Mouse (Mus musculus) activated CD4-positive, CD25-positive, alpha-beta regulatory T cell, adult 4 months (primary cell): ENCODE measurements around the gene Vsig10. TPM values are rescaled to one million over a fixed set of nuclear protein-coding genes. Genes with fewer than 3 reads are reported as not detected.
A peak's percentile ranks its signal among the peaks of the same experiment; 100 is the strongest.
"Not testable (repeated sequence)": the region's sequence is repeated elsewhere in the genome, so short reads cannot be mapped to it uniquely, and the experiment has no call there.

Experiments
- ATAC-seq: one replicate; pipeline ENCODE4 v1.8.0; 2017
- polyA plus RNA-seq, 2 experiments: library from polyadenylated mRNA; unstranded; fragments of 100-300 nt; shearing (Covaris generic); gene quantifications; one replicate each; pipeline ENCODE4 v1.2.1; 2017

Vsig10 gene
- polyA plus RNA-seq, 2 experiments from 2014 or later = 3.9 to 6.7 TPM

GRCm38 (mm10) chr5:117356365-117357128 lies 37.7 kb downstream of the Vsig10 start:
- no peak for ATAC-seq

DNA sequence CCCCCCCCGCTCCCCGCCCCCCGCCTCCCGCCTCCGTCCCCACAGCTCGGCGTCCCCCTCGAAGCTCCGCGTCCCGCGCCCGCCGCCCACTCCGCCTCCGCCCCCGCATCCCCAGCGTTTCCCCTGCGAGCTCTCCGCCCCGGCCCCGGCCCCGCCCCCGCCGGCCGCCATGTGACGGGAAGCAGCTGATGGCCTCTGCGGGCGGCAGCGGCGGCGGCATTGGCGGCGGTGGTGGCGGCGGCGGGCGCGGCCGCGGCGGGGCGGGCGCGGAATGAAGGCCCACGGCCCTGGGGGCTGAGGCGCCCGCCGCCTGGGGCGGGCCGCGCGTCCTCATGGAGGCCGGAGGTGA lies 38.2 kb downstream of the Vsig10 start, which contains the start of gene Wsb2:
Gene Wsb2 (plus strand): TSS at position 176 of the 349 bp plus-strand sequence.
- ATAC-seq = peak; percentile 47

- ATAC-seq = peak; percentile 67
Observed at GRCm38 (mm10) chr5:117357478-117358247, 38.8 kb downstream of the Vsig10 start.

DNA sequence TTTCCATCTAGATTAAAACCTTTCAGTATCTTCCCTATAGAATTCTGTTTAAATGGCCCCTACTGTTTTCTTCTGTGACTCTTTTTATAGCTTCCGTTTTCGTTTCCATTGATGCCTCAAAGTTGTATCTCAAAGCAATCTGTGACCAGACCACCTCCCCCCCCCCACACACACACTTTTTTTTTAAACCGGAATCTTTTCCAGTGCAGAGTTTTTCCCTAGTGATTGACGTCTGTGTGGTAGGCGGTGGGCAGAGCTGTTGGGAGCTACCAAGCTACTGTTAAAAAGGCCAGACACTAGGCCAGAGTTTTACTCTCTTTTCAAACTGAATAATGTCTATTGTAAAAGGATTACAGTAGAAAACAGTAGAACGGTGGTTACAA lies 39.4 kb downstream of the Vsig10 start:
- ATAC-seq = peak; percentile 6

GRCm38 (mm10) chr5:117358725-117359124 lies 39.8 kb downstream of the Vsig10 start:
- ATAC-seq = no peak

- no peak for ATAC-seq
Observed at GRCm38 (mm10) chr5:117359497-117360227, 40.8 kb downstream of the Vsig10 start.

DNA sequence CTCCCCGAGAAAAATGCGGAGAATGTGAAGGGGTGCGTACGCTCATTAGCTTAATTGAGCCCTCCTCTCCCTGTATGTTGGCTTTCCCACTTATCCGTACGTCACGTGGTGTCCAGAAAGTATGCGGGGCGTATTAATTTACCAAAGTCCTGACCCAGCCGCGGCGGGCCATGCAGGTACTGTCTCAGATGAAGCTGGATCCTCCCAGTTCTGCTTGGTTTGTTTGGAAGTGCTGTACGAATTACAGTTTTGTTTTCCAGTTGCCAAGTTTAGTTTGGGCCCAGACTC lies 41.3 kb downstream of the Vsig10 start:
- no peak for ATAC-seq

GRCm38 (mm10) chr5:117360631-117361541 lies 42.0 kb downstream of the Vsig10 start:
- no peak for ATAC-seq

DNA sequence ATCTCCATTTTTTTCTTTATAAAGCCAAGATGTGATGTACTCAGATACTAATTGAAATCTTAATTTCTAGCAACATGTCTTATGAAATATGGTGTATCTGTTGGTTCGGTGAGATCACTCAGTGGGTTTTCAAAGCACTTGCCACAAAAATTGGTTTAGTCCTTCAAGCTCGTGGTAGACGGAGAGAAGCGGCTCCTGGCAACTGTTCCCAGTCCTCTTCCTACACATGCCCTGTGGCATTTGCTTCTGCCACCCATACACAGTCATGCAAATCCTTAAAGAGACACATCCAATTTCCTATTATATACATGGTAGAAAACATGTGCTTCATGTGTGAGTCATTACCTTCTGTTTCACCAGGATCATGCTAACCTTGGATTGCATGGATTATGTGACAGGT lies 42.7 kb downstream of the Vsig10 start:
- ATAC-seq = no peak

GRCm38 (mm10) chr5:117363066-117363782 lies 44.3 kb downstream of the Vsig10 start:
- no peak for ATAC-seq

DNA sequence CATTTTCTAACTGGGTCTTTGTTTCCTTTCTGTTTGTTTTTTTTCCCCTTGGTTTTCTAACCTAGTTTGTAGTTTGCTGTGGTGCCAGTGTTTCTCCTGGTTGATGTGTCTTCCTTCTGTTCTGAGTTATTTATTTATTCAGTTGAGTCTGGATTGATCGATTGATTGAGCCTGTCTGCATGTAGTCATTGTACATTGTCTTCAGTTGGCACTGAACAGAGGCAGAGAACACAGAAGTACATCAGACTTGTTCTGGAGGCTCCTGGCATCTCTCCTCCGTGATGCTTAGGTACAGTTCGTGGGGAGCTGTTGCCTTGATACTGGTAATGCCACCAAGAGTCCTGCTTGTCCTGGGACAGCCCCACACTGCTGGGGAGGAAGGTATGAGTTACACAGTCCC lies 45.9 kb downstream of the Vsig10 start:
- ATAC-seq = no peak

DNA sequence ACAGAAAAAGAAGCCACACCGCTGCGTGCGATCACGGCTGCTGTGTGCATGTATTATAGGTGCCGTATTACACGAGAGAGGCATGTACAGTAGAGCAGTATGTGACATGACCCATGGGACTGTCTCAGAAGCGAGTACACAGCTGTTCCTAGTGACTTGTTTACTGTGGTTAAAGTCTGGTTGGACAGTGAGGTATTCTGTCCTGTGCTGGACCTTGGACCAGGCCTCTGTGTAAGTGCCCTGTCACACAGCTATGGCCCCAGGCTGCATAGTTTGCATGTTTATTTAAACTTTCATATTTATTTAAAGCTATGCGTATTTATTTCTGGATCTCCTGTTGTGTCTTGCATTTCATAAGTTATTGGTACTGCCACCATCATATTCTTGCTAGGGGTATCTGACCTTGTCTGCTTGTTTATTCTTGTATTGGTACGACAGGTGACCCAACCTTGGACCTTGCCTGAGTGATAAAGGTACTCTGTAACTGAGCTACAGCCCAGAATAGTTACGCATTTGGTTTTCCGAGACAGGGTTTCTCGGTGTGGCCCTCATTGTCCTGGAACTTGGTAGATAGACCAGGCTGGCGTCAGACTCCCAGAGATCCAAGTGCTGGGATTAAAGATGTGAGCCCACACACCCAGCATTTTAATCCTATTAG lies 47.1 kb downstream of the Vsig10 start:
- no peak for ATAC-seq

DNA sequence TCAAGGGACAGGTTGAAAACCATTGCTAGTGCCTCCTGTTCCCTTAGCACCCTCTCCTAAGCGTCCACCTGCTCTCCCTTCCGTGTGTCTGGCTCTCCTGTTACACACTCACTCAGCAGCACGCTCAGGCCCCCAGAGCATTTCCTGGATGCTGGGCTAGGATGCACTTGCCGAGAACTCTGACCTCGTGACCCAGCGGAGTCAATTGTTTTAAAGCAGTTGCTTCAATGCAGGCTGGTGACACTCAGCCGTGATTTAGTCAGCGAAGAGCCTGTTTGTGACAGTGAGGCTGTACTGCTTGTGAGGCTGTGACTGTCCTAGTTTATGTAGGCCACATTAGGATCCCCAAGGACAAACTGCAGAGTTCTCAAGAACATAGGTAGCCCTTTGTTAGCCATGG lies 48.3 kb downstream of the Vsig10 start:
- ATAC-seq = no peak

GRCm38 (mm10) chr5:117370592-117370991 lies 51.7 kb downstream of the Vsig10 start:
- ATAC-seq = no peak

GRCm38 (mm10) chr5:117373418-117373817 lies 54.5 kb downstream of the Vsig10 start:
- ATAC-seq = no peak

DNA sequence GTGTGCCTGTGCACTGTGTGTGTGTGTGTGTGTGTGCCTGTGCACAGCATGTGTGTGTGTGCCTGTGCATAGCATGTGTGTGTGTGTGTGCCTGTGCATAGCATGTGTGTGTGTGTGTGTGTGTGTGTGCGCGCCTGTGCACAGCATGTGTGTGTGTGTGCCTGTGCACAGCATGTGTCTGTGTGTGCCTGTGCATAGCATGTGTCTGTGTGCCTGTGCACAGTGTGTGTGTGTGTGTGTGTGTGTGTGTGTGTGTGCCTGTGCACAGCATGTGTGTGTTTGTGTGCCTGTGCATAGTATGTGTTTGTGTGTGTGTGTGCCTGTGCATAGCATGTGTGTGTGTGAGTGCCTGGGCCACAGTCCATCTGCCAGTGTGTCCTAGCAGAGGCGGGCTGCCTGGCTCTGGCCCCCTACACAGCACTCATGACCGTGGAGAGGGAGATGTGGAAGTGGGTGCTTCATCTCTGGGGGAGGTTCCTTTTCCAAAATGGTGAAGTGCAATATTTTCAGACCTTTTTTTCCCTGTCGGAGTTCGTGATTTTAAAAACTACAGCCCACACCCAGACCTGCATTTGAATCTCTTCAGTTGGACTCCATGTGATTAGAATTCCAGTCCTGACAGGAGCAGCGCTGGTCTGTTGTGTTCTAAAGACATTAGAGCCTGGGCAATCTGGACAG lies 55.6 kb downstream of the Vsig10 start:
- no peak for ATAC-seq

DNA sequence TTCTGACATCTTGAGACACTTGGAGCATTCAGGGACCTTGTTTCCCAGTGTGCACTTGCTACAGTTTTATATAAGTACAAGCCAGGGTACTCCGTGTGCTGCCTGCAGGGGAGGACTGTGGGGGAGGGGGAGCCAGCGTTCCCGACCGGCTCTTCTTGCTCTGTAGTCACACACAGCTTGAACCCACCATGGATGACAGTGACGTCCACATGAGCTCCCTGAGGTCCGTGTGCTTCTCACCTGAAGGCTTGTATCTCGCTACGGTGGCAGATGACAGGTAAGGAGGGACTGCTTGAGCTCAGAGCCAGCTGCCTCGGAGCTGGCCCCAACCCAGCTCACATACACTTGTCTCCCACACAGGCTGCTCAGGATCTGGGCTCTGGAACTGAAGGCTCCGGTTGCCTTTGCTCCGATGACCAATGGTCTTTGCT lies 57.5 kb downstream of the Vsig10 start:
- ATAC-seq = no peak

- ATAC-seq = not testable (repeated sequence)
Observed at GRCm38 (mm10) chr5:117377731-117378130, 58.8 kb downstream of the Vsig10 start.

GRCm38 (mm10) chr5:117380199-117380598 lies 61.3 kb downstream of the Vsig10 start:
- ATAC-seq = no peak

DNA sequence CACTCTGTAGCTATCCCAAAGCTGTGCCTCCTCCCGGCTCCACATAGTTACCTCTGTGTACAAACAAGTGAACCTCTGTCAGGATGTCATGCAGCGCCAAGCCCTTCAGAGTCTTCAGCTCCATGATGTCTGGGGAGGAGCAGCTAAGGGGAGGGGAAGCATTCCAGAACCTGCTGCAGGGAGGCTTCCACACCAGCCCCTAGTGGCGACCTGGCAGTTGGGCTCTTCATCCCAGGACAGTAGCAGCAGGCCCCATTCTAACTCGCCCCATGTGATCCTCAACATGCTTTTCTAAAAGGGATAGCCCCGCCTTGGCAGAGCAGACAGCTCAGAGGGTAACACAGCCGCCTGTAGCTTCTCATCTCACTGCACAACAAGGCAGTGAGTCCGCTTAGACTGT lies 62.9 kb downstream of the Vsig10 start:
- ATAC-seq = no peak

- no peak for ATAC-seq
Observed at GRCm38 (mm10) chr5:117383198-117383597, 64.3 kb downstream of the Vsig10 start.
